ENCODE assay signal across 11 mouse cellular contexts in the genomic region with DNA sequence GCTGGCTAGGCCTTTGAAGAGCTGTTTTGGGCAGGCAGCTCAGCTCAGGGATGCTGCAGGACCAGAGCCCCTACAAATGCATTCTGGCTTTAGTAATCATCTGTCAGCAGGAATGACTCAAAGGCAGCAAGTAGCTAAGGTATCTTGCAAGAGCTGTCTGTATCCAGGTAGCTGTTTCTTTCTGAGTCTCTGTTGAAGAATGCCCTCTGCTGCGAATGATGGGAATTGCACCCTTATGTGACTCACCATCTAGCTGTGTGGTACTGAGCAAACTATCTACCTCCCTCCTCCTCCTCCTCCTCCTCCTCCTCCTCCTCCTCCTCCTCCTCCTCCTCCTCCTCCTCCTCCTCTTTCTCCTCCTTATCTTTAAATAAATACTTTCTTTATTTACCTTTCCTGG. TPM values are rescaled to one million over a fixed set of nuclear protein-coding genes. Genes with fewer than 3 reads are reported as not detected.
DNase-seq lines count a peak whose midpoint lies in the region; ATAC-seq and TF ChIP-seq lines count a peak whose summit lies in the region.
"Had no signal": no experiment of that assay in that cellular context is flagged by ENCODE, and none has a peak within 500 bp of the region (broad histone marks: within the 10 kb centered on the region; RNA-seq: fewer than 3 reads in every experiment).

No protein-coding gene starts in this region.

- no peak overlapping the region for H3K27ac ChIP-seq in forebrain, postnatal 0 days (ENCODE audit: low read depth, low read length)
- no peak overlapping the region for H3K27ac ChIP-seq in forebrain, embryonic 12.5 days
- H3K27ac ChIP-seq in midbrain, embryonic 14.5 days (replicated peaks; ENCODE audit: low read depth, low read length): no peak overlapping the region
- no peak overlapping the region for H3K27ac ChIP-seq in midbrain, embryonic 13.5 days

- no peak overlapping the region for H3K4me3 ChIP-seq in forebrain, postnatal 0 days (ENCODE audit: low read depth, low read length)
- no peak overlapping the region for H3K4me3 ChIP-seq in forebrain, embryonic 12.5 days (replicated peaks)
- H3K4me3 ChIP-seq in midbrain, embryonic 14.5 days (replicated peaks; ENCODE audit: low read depth, low read length): no peak overlapping the region
- no peak overlapping the region for H3K4me3 ChIP-seq in midbrain, embryonic 13.5 days (replicated peaks)
- H3K4me3 ChIP-seq: megakaryocyte, embryonic 14.5 days had no signal

- H3K4me1 ChIP-seq in forebrain, postnatal 0 days (ENCODE audit: insufficient read depth): no peaks in the 10 kb centered on the region
- no peaks in the 10 kb centered on the region for H3K4me1 ChIP-seq in forebrain, embryonic 12.5 days
- no peaks in the 10 kb centered on the region for H3K4me1 ChIP-seq in midbrain, embryonic 14.5 days (ENCODE audit: control insufficient read depth, insufficient read depth, low read length)
- no peaks in the 10 kb centered on the region for H3K4me1 ChIP-seq in midbrain, embryonic 13.5 days (replicated peaks)

- no peak overlapping the region for H3K4me2 ChIP-seq in forebrain, postnatal 0 days (ENCODE audit: low read depth)
- H3K4me2 ChIP-seq in forebrain, embryonic 12.5 days: no peak overlapping the region
- no peak overlapping the region for H3K4me2 ChIP-seq in midbrain, embryonic 14.5 days (ENCODE audit: low read length)
- H3K4me2 ChIP-seq in midbrain, embryonic 13.5 days (replicated peaks): no peak overlapping the region

- ATAC-seq in forebrain, postnatal 0 days: no peak
- ATAC-seq in forebrain, embryonic 12.5 days (ENCODE audit: low FRiP score): no peak
- ATAC-seq in midbrain, embryonic 14.5 days (ENCODE audit: low FRiP score, low TSS enrichment): no peak
- no peak for ATAC-seq in midbrain, embryonic 13.5 days
- ATAC-seq in frontal cortex, adult (ENCODE audit: low TSS enrichment): no peak

- H3K9ac ChIP-seq in forebrain, postnatal 0 days: no peak overlapping the region
- no peak overlapping the region for H3K9ac ChIP-seq in forebrain, embryonic 12.5 days
- no peak overlapping the region for H3K9ac ChIP-seq in midbrain, embryonic 14.5 days (replicated peaks; ENCODE audit: low read length)
- no peak overlapping the region for H3K9ac ChIP-seq in midbrain, embryonic 13.5 days (replicated peaks)

- peak; percentile 10 for DNase-seq in forebrain, postnatal 0 days
- peak; percentile 45 for DNase-seq in midbrain, embryonic 14.5 days
- DNase-seq in embryo, embryonic 11 days: peak; percentile 16
- peak; percentile 45 to 52 for DNase-seq in thymus, postnatal 36 days
- no peak for DNase-seq in right cerebral cortex, postnatal 10 days (ENCODE audit: low spot score in 2 of 2)

- TF ChIP-seq CTCF in forebrain, postnatal 0 days (IDR thresholded peaks at IDR 0.05; ENCODE audit: low read depth): peak; percentile 46; the same call in 1 of the 2 replicates

- WGBS in forebrain, postnatal 0 days: 52% methylated on average over 1 of the region's 1 CpGs
- WGBS in forebrain, embryonic 12.5 days: 41% methylated on average over 1 of the region's 1 CpGs
- whole genome bisulfite sequencing in midbrain, embryonic 14.5 days: 35% methylated on average over 1 of the region's 1 CpGs
- WGBS in midbrain, embryonic 13.5 days: 32% methylated on average over 1 of the region's 1 CpGs

- H3K27me3 ChIP-seq in forebrain, postnatal 0 days (ENCODE audit: insufficient read depth, low read length): no peaks in the 10 kb centered on the region
- no peaks in the 10 kb centered on the region for H3K27me3 ChIP-seq in forebrain, embryonic 12.5 days
- H3K27me3 ChIP-seq in midbrain, embryonic 14.5 days (ENCODE audit: control insufficient read depth, insufficient read depth, low read length): no peaks in the 10 kb centered on the region
- no peaks in the 10 kb centered on the region for H3K27me3 ChIP-seq in midbrain, embryonic 13.5 days

- H3K9me3 ChIP-seq in forebrain, postnatal 0 days (ENCODE audit: low read length): no peaks in the 10 kb centered on the region
- H3K9me3 ChIP-seq in forebrain, embryonic 12.5 days: no peaks in the 10 kb centered on the region
- no peaks in the 10 kb centered on the region for H3K9me3 ChIP-seq in midbrain, embryonic 14.5 days (ENCODE audit: control insufficient read depth, low read length)
- H3K9me3 ChIP-seq in midbrain, embryonic 13.5 days: no peaks in the 10 kb centered on the region
- H3K9me3 ChIP-seq: megakaryocyte, embryonic 14.5 days had no signal

- no peaks in the 10 kb centered on the region for H3K36me3 ChIP-seq in forebrain, postnatal 0 days (ENCODE audit: insufficient read depth)
- no peaks in the 10 kb centered on the region for H3K36me3 ChIP-seq in forebrain, embryonic 12.5 days (replicated peaks)
- no peaks in the 10 kb centered on the region for H3K36me3 ChIP-seq in midbrain, embryonic 14.5 days (ENCODE audit: control insufficient read depth, insufficient read depth, low read length)
- no peaks in the 10 kb centered on the region for H3K36me3 ChIP-seq in midbrain, embryonic 13.5 days

RNA-seq across cellular contexts. Expression of gene Ly9, which starts 3.6 kb away (rescaled TPM):
- total RNA-seq in forebrain, postnatal 0 days (2014; rRNA removed): 0.46 TPM in 1 of 2 replicates, not detected in the other
- 0.10 and 0.20 TPM in 2 replicates for polyA plus RNA-seq in forebrain, postnatal 0 days (2015; fragmentation: Nextera tagmentation; extraction: Ambion mirVana)
- polyA plus RNA-seq in forebrain, embryonic 12.5 days (2016; fragmentation: Nextera tagmentation; extraction: Ambion mirVana): not detected in 2 replicates
- not detected in 2 replicates for polyA plus RNA-seq in midbrain, embryonic 14.5 days (2014; fragmentation: Nextera tagmentation; extraction: Ambion mirVana)
- not detected in 2 replicates for polyA plus RNA-seq in midbrain, embryonic 13.5 days (2015; fragmentation: Nextera tagmentation; extraction: Ambion mirVana)
- total RNA-seq: left cerebral cortex, adult 18-20 months had no signal
- polyA plus RNA-seq: forebrain, embryonic 11.5 days had no signal

RNA-seq across cellular contexts. Expression of gene Slamf7, which starts 42.1 kb away (rescaled TPM):
- 0.05 TPM in 1 of 2 replicates, not detected in the other for total RNA-seq in forebrain, postnatal 0 days (2014; rRNA removed)
- polyA plus RNA-seq in forebrain, postnatal 0 days (2015; fragmentation: Nextera tagmentation; extraction: Ambion mirVana): not detected in 2 replicates
- polyA plus RNA-seq in forebrain, embryonic 12.5 days (2016; fragmentation: Nextera tagmentation; extraction: Ambion mirVana): not detected in 2 replicates
- polyA plus RNA-seq in midbrain, embryonic 14.5 days (2014; fragmentation: Nextera tagmentation; extraction: Ambion mirVana): 0.24 TPM in 1 of 2 replicates, not detected in the other
- not detected in 2 replicates for polyA plus RNA-seq in midbrain, embryonic 13.5 days (2015; fragmentation: Nextera tagmentation; extraction: Ambion mirVana)
- total RNA-seq: left cerebral cortex, adult 18-20 months had no signal
- polyA plus RNA-seq: forebrain, embryonic 11.5 days had no signal

RNA-seq across cellular contexts. Expression of gene Cd244a, which starts 51.8 kb away (rescaled TPM):
- total RNA-seq in forebrain, postnatal 0 days (2014; rRNA removed): not detected in 2 replicates
- not detected in 2 replicates for polyA plus RNA-seq in forebrain, postnatal 0 days (2015; fragmentation: Nextera tagmentation; extraction: Ambion mirVana)
- polyA plus RNA-seq in forebrain, embryonic 12.5 days (2016; fragmentation: Nextera tagmentation; extraction: Ambion mirVana): not detected in 2 replicates
- polyA plus RNA-seq in midbrain, embryonic 14.5 days (2014; fragmentation: Nextera tagmentation; extraction: Ambion mirVana): 0.07 TPM in 1 of 2 replicates, not detected in the other
- polyA plus RNA-seq in midbrain, embryonic 13.5 days (2015; fragmentation: Nextera tagmentation; extraction: Ambion mirVana): not detected in 2 replicates
- polyA plus RNA-seq: forebrain, embryonic 11.5 days had no signal

Comparison
In these comparisons a context has a peak if more than half of its experiments do, and no peak if none do; other contexts are left out.
1. DNase-seq: peak in forebrain, postnatal 0 days (single experiment), midbrain, embryonic 14.5 days (single experiment), embryo, embryonic 11 days (single experiment) and thymus, postnatal 36 days (2 of 2); none in right cerebral cortex, postnatal 10 days (0 of 2).